Mouse (Mus musculus): ENCODE results near the gene Gm37240. TPM values are rescaled to one million over a fixed set of nuclear protein-coding genes. Genes with fewer than 3 reads are reported as not detected.
"Not testable (repeated sequence)": the region's sequence is repeated elsewhere in the genome, so short reads cannot be mapped to it uniquely, and the experiment has no call there.

Gene Gm37240
- total RNA-seq, 2 experiments from 2014 or later = 0.98 to 1.0 TPM

GRCm38 (mm10) chr3:84660380-84660779, 1226.9 kb downstream of the Gm37240 start:
- DNase-seq (ENCODE audit: low spot score in 2 of 2) = no peak

- no peak for DNase-seq (ENCODE audit: low spot score in 2 of 2)
Measured at GRCm38 (mm10) chr3:84658872-84659271, 1228.4 kb downstream of the Gm37240 start.

- DNase-seq (ENCODE audit: low spot score in 2 of 2) = no peak
Measured at GRCm38 (mm10) chr3:84658017-84658416, 1229.3 kb downstream of the Gm37240 start.

GRCm38 (mm10) chr3:84657240-84657639, 1230.1 kb downstream of the Gm37240 start:
- no peak for DNase-seq (ENCODE audit: low spot score in 2 of 2)

- not testable (repeated sequence) for DNase-seq (ENCODE audit: low spot score in 2 of 2)
Measured at GRCm38 (mm10) chr3:84655785-84656150, 1231.5 kb downstream of the Gm37240 start.

- DNase-seq (ENCODE audit: low spot score in 2 of 2) = no peak
Measured at GRCm38 (mm10) chr3:84654900-84655784, 1232.2 kb downstream of the Gm37240 start.

GRCm38 (mm10) chr3:84654246-84654826, 1233.0 kb downstream of the Gm37240 start:
- no peak for DNase-seq (ENCODE audit: low spot score in 2 of 2)

GRCm38 (mm10) chr3:84653557-84654245, 1233.6 kb downstream of the Gm37240 start:
- DNase-seq (ENCODE audit: low spot score in 2 of 2) = no peak

GRCm38 (mm10) chr3:84652643-84653556, 1234.4 kb downstream of the Gm37240 start:
- no peak for DNase-seq (ENCODE audit: low spot score in 2 of 2)

GRCm38 (mm10) chr3:84649578-84650327, 1237.6 kb downstream of the Gm37240 start:
- no peak for DNase-seq (ENCODE audit: low spot score in 2 of 2)

GRCm38 (mm10) chr3:84648069-84648468, 1239.2 kb downstream of the Gm37240 start:
- not testable (repeated sequence) for DNase-seq (ENCODE audit: low spot score in 2 of 2)

- DNase-seq (ENCODE audit: low spot score in 2 of 2) = no peak
Measured at GRCm38 (mm10) chr3:84647616-84648015, 1239.7 kb downstream of the Gm37240 start.

- DNase-seq (ENCODE audit: low spot score in 2 of 2) = no peak
Measured at GRCm38 (mm10) chr3:84646331-84646845, 1240.9 kb downstream of the Gm37240 start.

- DNase-seq (ENCODE audit: low spot score in 2 of 2) = no peak
Measured at GRCm38 (mm10) chr3:84646007-84646290, 1241.4 kb downstream of the Gm37240 start.

GRCm38 (mm10) chr3:84645156-84646006, 1241.9 kb downstream of the Gm37240 start:
- no peak for DNase-seq (ENCODE audit: low spot score in 2 of 2)

- DNase-seq (ENCODE audit: low spot score in 2 of 2) = no peak
Measured at GRCm38 (mm10) chr3:84642942-84643341, 1244.4 kb downstream of the Gm37240 start.

- no peak for DNase-seq (ENCODE audit: low spot score in 2 of 2)
Measured at GRCm38 (mm10) chr3:84641391-84641790, 1245.9 kb downstream of the Gm37240 start.

GRCm38 (mm10) chr3:84640536-84640935, 1246.8 kb downstream of the Gm37240 start:
- no peak for DNase-seq (ENCODE audit: low spot score in 2 of 2)

Measured in layer of hippocampus, postnatal 14 days (tissue).